Mouse (Mus musculus): ENCODE measurements around the gene Lamc1.
"Not testable (repeated sequence)": the region's sequence is repeated elsewhere in the genome, so short reads cannot be mapped to it uniquely, and the experiment has no call there.

Lamc1 gene

DNA sequence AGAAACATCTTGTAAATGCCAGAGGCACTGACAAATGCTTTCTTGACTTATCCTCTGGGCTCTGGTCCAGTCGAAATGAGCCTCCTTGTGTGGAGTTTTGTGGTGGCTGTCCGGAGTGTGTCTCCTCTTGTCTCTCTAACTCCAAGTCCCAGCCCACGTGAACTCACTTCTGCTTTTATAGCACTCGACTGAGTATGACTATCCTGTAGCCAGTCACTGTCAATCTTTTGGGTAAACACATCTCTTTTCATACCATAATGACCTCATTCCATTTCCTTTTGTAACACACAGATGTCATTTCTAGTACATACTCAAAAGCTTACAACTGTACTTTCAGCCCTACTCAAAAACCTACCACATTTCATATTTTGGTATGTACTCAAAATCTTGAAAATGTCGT, 33.1 kb downstream of the Lamc1 start:
- not testable (repeated sequence) for DNase-seq (ENCODE audit: low read depth, low spot score)

DNA sequence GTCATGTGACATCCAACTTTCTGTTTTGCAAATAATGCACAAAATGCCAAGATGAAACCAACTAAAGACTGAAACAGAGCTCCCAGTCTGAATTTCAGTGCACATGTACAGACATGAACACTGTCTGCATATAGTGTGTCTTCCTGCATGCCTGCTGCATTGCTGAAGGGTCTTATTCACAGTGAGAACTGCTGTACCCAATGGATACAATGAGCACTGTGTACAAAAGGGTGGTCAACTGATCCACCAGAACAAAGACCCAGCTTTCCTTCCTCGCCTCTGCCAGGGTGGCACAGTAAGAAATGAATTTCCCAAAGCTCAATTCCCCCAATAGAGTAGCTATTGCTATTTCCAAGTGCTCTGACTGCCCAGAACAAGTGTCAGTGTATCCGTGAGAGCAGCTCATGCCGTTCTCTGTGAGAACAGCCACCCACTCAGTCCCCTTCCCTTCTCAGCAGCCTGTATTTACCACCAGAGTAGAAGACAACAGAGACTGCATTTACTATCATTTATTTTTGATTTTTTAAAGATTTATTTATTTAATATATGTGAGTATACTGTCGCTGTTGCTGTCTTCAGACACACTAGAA, 34.7 kb downstream of the Lamc1 start:
- not testable (repeated sequence) for DNase-seq (ENCODE audit: low read depth, low spot score)

DNA sequence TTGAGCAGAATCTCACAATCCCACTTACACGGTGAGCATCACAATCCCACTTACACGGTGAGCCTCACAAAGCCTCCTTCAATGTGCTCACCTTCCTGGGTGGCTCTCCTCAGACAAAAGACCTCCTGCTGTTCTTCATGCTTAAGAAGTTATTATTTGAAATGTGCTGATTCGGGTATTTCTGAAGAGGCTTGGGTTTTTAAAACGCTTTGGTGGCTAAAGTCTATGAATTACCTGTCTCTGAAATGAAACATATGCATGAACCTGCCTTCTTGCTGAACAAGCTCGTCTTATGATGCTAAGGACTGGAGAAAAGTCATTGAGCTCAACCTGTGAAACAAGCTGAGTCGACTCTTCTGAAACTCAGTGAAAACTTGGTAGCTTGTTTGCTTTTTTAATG, 36.6 kb downstream of the Lamc1 start:
- no peak for DNase-seq (ENCODE audit: low read depth, low spot score)

DNA sequence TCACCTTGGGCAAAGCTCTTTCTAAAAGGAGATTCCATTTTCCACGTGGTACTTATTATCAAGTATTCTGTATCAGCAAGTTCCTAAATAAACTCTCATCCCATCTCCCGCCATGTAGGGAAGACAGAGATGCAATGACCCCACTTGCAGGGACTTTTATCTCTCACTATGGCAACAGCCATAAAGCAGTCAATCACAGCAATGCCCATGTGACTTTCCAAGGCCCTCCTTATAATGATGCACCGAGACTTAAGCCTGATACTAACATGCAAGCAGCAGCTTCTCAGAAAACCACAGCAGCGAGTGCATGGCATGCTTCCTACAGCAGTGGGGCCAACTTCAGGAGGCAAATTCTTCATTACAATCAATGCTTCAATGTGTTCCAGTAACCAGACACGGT, 39.7 kb downstream of the Lamc1 start:
- no peak for DNase-seq (ENCODE audit: low read depth, low spot score)

DNA sequence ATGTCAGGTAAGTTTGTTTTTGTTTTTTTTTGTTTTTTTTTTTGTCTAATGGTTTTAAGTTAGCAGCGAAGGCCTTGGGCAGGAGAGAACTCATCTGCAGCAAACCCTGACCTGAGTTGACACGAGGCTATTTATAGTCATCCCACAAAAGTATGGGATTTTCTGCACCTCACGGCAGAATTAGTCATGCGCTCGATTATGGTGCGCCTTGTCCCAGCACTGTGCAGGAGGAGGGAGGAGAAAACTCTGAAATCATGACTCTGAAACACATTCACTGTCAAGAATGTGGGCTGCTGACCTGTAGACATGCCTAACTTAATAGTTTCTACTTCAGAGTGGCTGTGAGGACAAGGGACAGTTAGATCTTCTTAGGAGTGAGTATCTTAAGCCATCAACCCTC, 40.4 kb downstream of the Lamc1 start:
- peak; percentile 78 for DNase-seq (ENCODE audit: low read depth, low spot score)

DNA sequence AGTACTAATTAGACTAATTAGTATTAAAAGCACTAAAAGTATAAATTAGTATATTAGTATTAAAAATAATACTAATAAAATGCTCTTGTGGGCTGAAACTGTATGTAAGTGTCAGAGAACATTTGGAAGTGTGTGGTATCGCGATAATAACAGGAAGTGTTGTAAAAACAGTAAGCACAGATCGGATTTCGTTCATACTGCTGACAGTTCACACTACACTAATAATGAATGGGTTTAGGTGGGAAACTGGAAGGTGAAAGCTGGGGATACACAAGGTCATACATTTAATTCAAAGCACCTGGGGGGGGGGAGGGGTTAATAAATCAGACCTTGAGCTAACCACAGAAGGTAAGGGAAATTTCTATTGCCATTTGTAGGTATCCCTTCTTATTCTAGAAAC, 41.2 kb downstream of the Lamc1 start:
- DNase-seq (ENCODE audit: low read depth, low spot score), result no peak

DNA sequence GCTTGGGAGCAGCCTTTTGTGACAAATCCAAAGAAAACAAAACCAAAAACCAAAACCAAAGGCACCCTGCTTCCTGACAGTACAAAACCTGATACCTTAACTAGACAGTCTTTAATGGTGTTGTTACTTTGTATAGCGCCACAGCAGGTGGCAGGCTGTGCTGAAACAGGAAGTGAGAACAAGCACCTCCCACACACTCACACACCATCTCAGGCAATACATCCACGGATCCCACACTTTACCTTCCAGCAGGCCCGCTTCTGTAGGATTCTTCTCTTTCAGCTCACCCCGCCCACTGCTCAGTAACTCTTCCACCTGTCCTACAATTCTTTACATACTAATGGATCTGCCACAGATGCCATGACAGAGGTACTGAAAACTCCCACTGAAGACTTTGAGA, 44.6 kb downstream of the Lamc1 start:
- DNase-seq (ENCODE audit: low read depth, low spot score), result peak; percentile 91

DNA sequence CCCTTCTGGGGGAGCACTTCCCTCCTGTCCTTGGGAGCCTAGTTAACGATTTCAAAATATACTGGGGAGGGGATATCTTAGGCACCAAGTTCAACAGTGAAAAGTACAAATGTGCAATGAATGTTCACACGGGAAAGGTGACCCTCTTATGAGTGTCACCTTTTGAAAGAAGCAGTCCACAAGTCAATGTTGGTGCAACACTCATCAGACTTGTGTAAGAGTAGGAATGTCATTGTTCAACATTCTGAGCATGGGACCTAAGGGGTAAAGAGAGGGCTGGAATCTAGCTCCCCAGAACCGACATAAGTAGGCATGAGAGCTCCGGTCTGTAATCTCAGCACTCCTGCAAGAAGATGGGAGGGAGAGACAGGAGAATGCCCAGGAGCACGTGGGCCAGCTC, 45.1 kb downstream of the Lamc1 start:
- no peak for DNase-seq (ENCODE audit: low read depth, low spot score)

DNA sequence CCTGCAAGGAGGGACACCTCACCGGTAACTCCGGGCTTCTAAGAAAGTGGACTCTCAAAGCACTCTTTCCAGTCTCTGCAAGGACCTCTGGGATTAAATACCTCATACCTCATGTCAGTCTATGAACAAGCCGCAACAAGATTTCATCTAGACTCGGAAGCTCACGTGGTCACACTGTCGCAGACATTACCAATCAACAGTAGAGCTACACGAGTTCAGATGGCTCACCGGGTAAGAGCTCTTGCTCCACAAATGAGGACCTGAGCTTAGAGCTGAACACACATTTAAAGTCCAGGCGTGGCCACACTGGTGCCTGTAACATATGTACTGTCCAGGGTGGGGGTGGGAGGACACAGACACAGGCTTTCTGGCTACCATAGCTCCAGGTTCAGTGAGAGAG, 46.4 kb downstream of the Lamc1 start:
- DNase-seq (ENCODE audit: low read depth, low spot score), result no peak

DNA sequence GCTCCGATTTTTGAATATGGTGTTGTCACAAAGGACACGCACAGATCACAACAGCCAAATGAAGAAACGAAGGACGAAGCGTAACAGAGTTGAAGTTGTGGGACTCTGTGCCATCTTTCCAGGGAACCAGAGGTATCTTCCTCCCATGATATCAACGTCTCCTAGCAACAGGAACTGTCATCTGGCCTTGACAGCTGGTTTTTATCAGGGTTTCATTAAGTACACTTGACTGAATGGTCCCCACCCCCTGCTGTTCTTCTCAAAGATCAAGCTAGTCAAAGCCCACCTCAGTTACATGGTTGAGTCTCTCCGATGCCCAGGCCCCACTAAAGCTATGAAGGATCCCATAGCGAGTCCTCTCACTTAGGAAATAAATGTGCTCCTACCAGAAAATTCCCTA, 47.4 kb downstream of the Lamc1 start:
- no peak for DNase-seq (ENCODE audit: low read depth, low spot score)

DNA sequence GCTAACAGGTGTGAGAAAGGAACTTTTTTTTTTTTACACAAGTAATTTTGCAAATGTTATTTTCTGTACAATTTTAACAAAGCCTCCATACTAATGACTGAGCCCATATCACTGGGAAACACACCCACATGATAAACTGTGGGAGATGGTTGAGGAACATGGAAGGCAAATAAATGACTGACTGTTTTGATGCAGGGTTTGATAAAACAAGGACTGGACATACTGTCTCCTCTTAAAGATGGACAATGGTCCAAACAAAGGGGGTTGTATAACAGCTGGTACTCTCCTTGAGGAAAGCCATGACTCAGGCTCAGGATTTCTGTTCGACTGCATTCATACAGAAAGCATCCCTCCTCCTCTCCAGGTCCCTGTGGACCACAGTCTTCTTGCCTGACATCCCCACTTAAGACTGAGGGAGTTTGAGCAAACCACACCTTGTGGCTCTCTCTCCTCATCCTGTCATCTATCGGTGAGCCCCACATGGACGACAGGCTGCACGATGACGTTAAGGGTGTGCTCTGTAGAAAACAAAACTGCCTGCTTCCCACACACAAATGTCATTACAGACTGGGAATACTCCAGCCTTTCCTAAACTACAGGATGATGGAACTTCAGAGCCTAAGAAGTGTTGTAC, 50.1 kb downstream of the Lamc1 start:
- DNase-seq (ENCODE audit: low read depth, low spot score), result peak; percentile 52

DNA sequence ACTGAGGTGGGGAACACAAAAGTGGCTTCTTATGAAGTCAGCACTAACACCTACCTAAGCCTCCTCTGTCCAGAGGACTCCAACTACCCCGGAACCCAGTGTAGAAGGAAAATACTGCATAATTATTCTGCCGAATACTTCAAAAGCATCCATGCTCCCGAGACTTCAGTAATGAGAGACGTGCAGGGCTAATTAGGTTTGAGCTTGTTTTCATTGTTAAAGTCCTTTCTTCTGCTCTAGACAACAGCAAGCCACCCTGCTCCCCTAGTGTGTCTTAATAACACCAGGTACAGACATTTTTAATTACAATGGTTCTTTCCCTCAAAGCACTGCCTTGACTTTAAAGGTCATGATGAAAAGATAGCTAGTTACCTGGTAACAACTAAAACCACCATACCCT, 51.1 kb downstream of the Lamc1 start:
- DNase-seq (ENCODE audit: low read depth, low spot score), result no peak

DNA sequence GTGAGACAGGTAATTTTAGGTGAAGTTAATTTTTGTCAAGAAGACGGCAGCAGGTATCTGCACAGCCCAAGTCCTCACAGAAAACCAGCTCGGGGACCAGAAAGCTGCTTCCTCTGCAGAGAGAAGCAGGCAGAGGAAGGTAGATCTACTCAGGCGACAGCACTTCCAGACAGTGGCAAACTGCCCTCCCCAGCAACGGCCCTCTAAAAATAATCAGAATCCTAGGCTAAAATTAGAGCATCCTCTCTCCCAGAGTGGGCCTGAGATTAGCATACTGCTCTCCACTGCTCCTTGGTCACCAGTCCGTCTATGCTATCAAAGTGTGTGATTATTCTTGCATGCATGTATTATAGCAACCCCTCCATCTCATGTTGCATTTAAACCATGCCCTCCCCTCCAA, 52.2 kb downstream of the Lamc1 start:
- DNase-seq (ENCODE audit: low read depth, low spot score), result peak; percentile 59

DNA sequence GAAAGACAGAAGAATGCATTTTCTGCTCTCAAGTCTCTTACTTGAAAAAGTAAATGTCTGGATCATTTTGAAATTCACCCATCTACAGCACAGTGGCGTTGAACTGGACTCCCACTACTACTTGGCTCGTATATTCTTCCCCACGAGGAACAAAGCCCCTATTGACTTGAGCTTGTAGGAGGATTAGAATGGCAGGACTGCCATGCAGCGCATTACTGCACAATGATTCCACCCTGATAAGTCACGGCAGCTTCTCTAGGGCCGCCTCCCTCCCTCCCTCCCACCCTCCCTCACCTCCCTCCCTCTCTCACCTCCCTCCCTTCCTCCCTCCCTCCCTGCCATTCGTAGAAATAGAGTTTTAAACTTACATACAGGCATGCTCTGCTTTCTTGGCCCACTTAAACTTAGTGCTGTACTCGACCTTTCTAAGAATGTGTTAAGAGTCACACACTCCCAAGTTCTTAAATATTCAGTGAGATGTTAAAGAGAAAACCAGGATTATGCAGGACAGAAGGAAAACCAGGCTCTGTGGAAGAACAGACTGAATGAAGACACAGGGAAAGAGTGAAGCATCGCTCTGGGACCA, 54.5 kb downstream of the Lamc1 start:
- DNase-seq (ENCODE audit: low read depth, low spot score), result peak; percentile 63

DNA sequence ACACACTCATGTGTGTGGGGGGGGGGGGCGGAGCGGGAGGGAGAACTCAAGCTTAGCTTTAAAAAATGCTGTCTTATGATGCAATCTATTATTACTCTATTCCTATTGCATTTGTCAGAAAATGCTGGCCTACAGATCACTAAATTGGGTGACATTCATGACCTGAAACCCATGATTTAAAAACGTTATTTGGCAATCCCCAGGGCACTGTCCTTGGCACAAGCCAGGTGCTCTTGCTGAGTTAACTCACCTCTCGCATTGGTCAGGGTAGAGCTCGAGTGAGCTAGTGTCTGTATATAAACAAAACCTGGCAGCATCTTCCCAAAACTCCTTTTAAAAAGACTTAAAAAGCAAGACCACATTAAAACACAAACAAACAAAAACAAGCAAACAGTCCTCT, 57.1 kb downstream of the Lamc1 start:
- no peak for DNase-seq (ENCODE audit: low read depth, low spot score)

DNA sequence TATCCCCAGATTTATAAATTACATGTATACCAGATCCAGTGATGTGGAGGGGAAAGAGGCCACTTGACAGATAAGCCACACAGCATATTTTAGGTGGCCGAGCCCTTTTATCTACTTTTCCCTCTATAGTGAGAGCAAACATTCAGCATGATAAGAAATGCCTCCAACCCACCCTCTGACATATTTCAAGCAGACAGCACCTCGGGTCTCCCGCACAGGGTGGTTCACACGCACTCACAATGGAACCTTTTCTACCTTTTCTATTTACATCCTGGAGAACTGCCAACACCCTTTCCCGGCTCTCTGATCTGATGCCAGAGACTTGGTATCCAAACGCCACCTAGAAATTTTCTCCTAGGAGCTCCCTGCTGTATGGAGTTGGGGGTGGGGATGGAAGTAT, 58.0 kb downstream of the Lamc1 start:
- DNase-seq (ENCODE audit: low read depth, low spot score), result no peak

DNA sequence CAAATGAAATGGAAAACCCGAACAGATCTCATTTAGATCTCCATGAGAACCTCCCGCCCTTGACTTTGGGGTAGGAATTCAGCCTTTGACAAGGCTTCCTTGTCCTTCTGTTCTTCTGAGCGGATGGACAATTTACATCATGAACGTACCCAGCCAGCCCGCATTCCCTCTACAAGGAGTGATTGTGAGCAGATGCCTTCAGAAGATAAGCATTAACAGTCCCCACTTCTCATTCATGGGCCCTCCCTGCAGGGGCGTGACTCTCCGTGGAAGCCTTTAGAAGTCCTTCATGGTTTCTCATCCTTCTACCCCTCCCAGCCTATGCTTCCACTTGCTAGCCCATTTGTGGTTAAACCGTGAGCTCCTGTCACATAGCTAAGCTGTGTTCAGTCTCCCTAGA, 58.9 kb downstream of the Lamc1 start:
- DNase-seq (ENCODE audit: low read depth, low spot score), result peak; percentile 36

DNA sequence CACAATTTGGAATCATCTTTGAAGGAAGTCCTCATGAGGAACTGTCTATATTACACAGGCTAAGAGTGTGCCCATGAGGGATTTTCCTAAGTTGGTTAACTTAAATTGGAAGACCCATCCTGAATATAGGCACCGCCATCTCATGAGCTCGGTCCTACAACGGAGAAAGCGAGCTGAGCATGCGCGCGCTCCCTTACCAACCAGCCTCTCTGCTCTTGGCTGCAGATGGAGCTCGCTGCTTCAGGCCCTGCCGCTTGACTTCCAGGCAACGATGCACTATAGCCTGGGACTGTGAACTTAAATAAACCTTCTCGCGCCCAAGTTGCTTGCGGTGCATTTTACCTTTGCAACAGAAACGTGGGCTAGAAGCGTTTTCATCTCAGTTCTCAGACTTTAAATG, 61.8 kb downstream of the Lamc1 start:
- no peak for DNase-seq (ENCODE audit: low read depth, low spot score)

DNA sequence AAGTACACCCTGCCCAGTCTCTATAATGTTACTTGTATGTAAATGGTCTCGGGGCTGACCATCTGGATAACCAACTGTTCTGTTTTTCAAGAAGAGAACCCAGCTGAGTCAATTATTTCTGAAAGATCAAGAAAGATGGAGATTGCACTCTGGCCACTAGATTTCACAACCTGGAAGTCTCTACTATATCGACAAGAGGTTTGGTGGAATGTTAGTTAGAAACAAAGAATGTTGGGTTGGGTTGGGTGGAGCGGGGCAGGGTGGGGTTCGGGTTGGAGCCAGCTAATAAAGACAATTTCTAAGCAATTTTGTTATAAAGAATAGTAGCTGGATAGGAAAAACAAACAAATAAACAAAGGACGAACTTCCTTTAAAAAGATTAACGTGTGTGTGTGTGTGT, 62.9 kb downstream of the Lamc1 start:
- no peak for DNase-seq (ENCODE audit: low read depth, low spot score)

DNA sequence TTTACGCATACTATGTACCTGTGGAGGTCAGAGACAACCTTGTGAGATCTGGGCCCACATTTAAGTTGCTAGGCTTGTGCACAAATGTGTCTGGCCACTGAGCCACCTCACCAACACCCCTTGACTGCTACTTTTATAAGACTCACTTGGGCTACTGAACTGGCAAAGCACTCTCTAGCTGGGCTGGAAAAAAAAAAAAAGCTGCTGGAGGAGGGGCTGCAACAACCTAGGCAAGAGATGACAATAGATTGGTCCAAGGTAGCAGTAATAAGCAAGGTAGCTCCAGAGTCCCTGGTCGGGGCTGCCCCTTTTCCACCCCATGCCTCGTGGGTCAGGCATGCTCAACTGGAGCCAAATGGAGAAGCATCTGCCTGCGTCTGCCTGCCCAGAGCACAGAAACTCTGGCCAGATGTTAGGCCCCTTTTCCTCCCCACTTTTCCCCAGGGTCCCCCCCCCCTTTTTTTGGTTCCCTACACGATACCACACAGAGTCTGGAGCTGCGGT, 63.7 kb downstream of the Lamc1 start:
- DNase-seq (ENCODE audit: low read depth, low spot score), result no peak

DNA sequence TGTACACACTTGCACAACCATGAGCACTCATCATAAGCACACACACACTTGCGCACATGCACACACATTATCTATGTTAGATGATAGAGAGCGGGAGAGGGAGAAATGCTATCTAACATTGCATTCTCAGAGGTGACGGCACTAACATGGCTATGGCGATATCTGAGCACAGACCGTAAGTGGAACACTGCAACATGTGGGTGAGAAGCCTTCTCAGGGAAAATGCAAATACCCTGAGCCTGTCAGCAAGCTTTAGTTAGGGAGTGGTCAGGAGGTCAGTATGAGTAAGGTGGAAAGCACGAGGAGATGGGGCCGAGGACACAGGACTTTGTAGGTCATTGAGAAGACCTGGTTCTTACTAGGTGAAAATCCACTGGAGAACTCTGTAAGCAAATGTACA, 64.3 kb downstream of the Lamc1 start:
- DNase-seq (ENCODE audit: low read depth, low spot score), result no peak

DNA sequence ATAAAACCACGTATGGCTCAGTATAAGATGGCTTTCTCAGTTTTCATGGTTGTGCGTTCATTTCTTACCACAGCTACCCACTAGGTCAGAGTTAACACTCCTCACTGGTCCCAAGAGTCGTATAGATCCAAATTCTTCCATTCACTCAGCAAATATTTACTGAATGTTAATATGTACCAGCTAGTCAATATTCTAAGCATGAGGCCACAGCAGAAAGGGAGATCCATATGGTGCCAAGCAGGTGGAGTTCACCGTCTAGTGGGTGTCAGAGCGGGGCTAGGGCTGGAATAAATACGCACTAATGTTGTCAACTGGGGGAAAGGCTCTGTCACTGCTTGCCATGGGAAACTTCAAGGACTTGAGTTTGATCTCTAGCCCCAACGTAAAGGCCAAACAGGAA, 64.9 kb downstream of the Lamc1 start:
- DNase-seq (ENCODE audit: low read depth, low spot score), result no peak

DNA sequence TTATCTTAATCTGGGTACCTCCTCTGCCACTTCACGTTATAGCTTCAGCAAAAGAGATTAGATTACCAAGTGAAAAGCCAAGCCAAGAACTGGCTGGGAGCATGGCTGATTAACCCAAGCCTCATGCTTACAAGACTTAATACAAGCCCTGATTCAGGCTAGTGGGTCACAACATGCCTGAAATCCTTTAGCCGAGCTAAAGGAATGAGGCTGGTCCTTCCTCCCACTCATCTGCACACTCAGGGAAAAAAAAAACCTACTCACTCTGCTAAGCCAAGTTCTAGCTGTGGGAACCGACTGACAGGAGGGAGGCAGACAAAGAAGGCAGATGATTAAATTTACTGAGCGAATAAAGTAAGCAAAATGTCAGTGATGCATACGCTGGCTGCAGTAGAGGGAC, 65.7 kb downstream of the Lamc1 start:
- peak; percentile 73 for DNase-seq (ENCODE audit: low read depth, low spot score)

Data from brain, adult 2 months (tissue).